Mouse (Mus musculus) thymus, adult 18-20 months (tissue): ENCODE results near the gene Gm10147.
"Not testable (repeated sequence)": the region's sequence is repeated elsewhere in the genome, so short reads cannot be mapped to it uniquely, and the experiment has no call there.

Experiments used
- DNase-seq, 2 experiments: peaks; one replicate each; pipeline ENCODE4 v3.0.0; 2022; ENCODE audit warnings: mixed read lengths in 2 of 2

Gene Gm10147

DNA sequence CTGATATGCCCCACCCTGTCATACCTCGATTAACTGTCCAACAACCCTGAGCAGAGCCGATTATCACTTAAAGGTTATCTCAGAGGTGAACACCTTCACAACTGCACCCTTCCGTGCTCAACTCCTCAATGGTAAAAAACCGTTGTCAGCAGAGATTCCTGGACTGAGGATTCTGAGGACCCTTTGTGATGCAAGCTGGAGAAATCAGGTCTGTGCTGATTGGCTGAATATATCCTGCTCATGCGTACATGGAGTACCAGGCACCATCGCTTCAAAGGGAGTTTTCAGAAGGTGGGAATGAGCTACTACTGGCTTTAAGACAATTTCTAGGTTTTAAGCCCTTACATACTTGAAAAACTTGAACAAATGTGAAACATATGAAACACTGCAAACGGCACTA, at the start of gene Gm10147:
TSS of gene Gm10147 (minus strand) at position 101 of the 400 bp plus-strand sequence.
- DNase-seq, result not testable (repeated sequence)
